Mouse (Mus musculus): Measurements from ENCODE around the gene Olfr992.
"Not testable (repeated sequence)": the region's sequence is repeated elsewhere in the genome, so short reads cannot be mapped to it uniquely, and the experiment has no call there.

Gene Olfr992

GRCm38 (mm10) chr2:85409369-85409768 lies at the start of gene Olfr992:
Gene Olfr992 (minus strand): TSS chr2:85409469.
- DNase-seq, result no peak

DNA sequence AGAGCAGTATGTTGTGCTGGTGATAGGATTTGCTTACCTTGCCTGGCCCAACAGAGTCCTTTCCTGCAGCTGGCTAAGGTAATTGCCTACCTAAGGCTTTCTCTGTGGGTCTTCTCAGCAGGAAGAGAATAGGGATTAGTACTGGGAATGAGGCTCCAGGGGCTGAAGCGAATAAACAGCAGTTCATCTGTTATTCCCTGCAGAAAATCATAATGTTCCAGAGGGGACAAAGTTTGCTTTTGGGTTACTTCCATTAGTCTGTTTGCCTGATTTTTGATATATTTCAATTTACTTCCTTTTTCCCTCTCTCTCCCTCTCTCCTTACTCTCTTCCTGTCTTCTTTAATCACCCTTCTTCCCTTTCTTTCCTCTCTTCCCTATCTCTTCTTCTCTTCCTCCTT lies 34.3 kb upstream of the Olfr992 start, which contains the start of gene Olfr995:
Gene Olfr995, minus strand, starts transcription at position 101 of the 400 bp plus-strand sequence.
- no peak for DNase-seq

GRCm38 (mm10) chr2:85442546-85442945 lies 33.3 kb upstream of the Olfr992 start:
- DNase-seq, result no peak

- no peak for DNase-seq
Measured at GRCm38 (mm10) chr2:85436351-85436750, 27.1 kb upstream of the Olfr992 start, which contains the start of gene Olfr994. Gene Olfr994 (minus strand): TSS chr2:85436451.

GRCm38 (mm10) chr2:85425893-85426292 lies 16.6 kb upstream of the Olfr992 start:
- DNase-seq, result no peak

DNA sequence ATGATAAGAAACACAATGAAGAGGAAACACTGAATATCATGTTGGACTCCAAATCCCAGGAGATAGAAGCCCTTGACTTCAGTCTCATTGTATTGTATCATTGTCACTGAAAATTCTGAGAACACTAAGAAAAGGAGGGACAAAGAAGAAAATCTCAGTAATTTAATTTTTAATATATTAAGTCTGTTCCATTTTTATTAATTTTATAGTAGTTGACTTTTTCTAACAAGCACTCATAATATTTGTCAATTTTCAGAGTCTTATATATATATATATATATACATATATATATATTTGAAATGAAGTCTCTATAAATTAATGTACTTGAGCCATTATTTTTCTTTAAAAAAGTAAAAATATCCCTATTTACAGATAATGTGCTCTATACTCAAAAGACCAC lies 5.5 kb upstream of the Olfr992 start, which contains the start of gene Olfr993:
Gene Olfr993, minus strand, starts transcription at position 101 of the 400 bp plus-strand sequence.
- no peak for DNase-seq

- DNase-seq, result not testable (repeated sequence)
Measured at GRCm38 (mm10) chr2:85363127-85363526, 46.1 kb downstream of the Olfr992 start, which contains the start of gene Olfr988. Gene Olfr988 (minus strand): TSS chr2:85363227.

Measured in cerebellum, adult 9-11 months (tissue).